Mouse (Mus musculus) erythroblast, embryonic 14.5 days (primary cell): ENCODE measurements around the gene Cpn1.

Source experiments
- GATA1 ChIP-seq: IDR thresholded peaks from 2 replicates; pipeline ENCODE4 v1.6.1; 2012; ENCODE audit warnings: low read length, inconsistent platforms, mixed read lengths
- TAL1 ChIP-seq: IDR thresholded peaks from 3 replicates; pipeline ENCODE4 v1.6.1; 2012; ENCODE audit warnings: low read length, inconsistent platforms, mixed read lengths

- TF ChIP-seq GATA1 (no peak), TAL1 (no peak)
These were observed 6.1 kb upstream of the Cpn1 start for GRCm38 (mm10) chr19:43992464-43992863.
